Mouse (Mus musculus) layer of hippocampus, postnatal 10 days (tissue): ENCODE measurements around the gene Hmgb1. TPM values are rescaled to one million over a fixed set of nuclear protein-coding genes. Genes with fewer than 3 reads are reported as not detected.

Source experiments
- DNase-seq, 2 experiments: peaks; one replicate each; pipeline ENCODE4 v3.0.0; 2021; ENCODE audit warnings: low spot score in 2 of 2
- total RNA-seq, 2 experiments: library from RNA; stranded (reverse); gene quantifications; 2 replicates each; pipeline ENCODE4 v1.2.3; 2021

Gene Hmgb1
- total RNA-seq, 2 experiments from 2014 or later = 209 to 222 TPM

DNA sequence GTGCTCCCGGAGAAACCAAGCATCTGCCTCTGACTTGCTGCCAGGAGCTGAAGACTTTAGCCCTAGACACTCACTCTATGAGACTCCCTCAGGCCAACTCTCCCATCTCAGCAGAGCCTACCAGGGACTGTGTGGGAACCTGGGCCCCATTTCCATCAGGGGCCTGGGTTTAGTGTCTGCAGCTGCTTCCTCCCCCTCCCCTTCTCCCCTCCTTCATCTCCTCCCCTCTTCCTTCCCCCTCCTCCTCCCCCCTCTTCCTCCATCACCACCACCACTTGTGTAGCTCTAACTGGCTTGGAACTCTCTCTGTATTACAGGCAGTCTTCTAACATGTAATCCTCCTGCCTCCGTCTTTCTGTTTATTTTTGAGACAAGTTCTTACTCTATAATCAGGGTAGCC is 154.2 kb downstream of the Hmgb1 start:
- no peak for DNase-seq

DNA sequence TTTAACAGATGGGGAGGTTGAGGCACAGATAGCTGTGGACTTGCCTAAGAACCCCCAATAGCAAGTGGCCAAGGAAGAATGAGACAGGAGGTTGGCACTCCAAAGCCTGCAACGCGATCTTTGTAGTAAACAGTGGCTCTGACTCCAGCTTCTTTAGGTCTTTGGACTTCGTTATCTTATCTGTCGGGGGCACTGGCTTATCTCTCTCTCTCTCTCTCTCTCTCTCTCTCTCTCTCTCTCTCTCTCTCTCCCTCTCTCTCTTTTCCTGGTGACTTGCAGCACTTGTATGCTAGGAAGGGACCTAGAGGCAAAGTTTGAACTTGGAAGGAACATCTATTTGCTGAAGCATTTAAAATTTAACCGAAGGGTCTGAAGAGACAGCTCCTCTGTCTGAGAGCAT is 155.9 kb downstream of the Hmgb1 start:
- no peak for DNase-seq

DNA sequence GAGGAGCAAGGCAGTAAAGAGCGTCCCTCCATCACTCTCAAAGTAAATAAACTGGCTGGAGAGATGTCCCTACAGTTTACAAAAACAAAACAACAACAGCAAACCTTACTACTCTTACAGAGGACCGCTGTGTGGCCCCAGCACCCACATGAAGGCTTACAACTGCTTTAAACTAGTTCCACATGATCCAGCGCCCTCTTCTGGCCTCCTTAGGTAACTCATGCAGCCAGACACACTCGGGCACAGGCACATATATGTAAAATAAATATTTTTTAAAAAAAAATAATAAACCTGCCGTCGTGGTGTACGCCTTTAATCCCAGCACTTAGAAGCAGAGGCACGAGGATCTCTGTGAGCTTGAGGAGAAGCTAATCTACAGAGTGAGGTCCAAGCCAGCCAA is 156.9 kb downstream of the Hmgb1 start:
- DNase-seq = no peak

DNA sequence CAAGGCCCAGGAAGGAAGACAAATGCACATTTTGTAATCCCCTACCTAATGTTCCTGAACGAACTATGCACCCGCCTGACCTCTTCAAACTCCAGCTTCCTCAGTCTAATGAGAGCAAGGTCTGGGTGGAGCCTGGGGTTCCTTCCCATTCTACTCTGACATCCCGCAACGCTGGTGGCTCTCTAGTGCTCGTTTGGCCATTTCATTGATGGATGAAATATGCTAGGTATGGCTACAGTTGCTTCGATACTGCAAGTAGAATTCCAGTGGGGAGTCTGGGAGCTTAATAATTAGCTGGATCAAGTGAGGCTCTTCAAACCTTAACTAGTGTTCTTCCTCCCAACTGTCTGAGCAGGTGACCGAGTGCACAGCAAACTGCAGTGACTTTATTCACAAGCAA is 163.2 kb downstream of the Hmgb1 start:
- DNase-seq = no peak

DNA sequence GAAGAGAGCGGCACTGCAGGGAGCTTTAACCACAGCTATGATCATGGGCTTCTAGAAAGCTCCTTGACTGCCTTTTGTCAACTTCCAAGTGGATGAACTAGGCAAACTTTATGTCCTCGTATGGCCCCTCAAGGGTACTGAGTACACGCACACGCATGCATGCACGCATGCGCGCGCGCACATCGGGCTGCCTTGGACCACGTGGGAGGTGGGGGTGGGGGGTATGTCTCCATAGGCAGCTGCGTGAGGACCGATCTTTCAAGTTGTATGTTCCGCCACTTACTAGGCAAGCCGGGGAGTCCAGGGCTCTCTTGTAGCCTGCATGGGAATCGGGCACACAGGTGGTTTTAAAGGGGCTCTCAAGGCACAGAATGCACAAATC is 163.6 kb downstream of the Hmgb1 start:
- DNase-seq = no peak

DNA sequence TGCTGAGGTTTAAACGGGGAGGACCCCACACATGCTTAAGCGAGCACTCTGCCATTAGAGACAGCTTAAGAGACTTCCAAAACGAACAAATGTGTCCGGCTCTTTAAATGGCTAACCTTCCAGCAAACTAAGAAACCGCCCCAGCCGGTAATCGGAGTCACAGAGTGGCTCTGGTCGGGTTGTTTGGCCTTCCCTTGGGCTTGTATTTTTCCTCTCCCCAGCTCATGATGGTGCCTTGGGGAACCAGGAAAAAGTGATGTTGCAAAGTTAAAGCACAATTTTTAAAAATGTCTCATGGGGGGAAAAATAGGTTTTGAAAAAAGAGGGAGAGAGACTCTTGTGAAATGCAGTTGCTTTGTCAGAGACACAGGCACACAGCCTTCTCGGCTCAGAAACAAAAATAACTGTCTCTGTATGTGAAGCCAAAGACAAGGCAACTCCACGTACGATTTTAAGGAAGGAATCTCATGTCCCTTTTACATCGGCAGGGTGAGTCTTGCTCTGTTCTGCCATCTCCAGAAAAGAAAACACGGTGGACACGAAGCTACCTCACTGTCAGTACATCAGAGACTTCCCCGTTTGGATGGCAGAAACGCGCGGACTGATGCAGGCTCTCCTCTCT is 164.1 kb downstream of the Hmgb1 start:
- no peak for DNase-seq

DNA sequence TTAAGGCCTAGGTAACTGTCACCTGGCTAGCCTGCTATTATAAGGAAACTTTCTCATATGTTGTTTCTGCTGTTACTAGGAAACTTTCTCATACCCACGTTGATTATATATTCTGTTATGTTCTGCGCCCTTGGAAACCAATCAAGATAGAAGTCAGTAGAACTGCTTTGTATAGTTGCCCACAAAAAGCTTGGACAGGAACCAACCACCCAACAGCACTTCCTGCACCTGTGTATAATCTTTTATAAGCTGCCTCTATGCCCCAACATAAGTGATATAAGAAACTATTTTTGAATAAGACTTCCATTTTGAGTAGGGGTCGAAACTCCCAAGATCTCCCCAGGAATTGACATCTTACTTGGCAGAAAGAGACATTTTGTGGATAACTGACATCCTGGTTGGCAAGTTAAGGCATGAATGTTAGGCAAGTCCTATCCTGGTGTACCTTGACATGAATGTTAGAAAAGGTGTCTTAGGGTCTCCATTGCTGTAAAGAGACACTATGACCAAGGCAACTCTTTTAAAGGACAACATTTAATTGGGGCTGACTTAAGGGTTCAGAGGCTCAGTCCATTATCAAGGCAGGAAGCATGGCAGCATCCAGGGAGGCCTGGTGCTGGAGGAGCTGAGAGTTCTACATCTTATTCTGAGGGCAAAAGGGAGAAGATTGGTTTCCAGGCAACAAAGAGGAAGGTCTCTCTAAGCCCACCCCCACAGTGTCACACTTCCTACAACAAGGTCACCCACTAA is 166.4 kb downstream of the Hmgb1 start:
- DNase-seq = no peak

DNA sequence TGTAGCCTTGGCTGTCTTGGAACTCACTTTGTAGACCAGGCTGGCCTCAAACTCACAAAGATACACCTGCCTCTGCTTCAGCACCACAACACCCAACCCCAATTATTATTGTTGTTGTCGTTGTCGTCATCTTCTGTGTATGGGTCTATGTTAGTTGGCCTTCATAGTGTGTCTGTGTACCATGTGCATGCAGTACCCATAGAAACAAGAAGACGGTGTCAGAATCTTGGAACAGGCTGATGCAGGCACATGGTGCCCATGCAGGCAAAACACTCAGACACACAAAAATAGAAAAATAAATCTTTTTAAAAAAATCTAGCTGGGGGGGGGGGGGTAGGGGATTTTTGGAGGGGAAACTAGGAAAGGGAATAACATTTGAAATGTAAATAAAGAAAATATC is 167.1 kb downstream of the Hmgb1 start:
- DNase-seq = no peak

DNA sequence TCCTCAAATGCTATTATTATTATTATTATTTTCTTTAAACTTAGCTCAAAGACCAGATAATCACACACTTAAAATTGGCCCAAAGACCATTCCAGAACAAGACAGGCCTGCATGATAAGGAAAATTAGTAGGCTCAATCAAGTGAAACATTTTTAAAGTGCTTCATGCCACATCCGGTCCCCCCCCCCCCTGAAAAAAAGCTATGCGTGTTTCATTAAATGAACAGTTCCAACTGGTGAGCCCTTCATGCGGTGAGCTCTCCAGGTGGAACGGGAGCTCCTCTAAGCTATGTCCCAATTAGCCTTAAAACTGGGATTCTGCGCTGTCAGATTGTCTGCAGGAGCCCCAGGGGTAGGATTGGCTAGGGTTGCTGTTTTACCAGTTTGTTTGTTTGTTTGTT is 168.0 kb downstream of the Hmgb1 start:
- DNase-seq = no peak

DNA sequence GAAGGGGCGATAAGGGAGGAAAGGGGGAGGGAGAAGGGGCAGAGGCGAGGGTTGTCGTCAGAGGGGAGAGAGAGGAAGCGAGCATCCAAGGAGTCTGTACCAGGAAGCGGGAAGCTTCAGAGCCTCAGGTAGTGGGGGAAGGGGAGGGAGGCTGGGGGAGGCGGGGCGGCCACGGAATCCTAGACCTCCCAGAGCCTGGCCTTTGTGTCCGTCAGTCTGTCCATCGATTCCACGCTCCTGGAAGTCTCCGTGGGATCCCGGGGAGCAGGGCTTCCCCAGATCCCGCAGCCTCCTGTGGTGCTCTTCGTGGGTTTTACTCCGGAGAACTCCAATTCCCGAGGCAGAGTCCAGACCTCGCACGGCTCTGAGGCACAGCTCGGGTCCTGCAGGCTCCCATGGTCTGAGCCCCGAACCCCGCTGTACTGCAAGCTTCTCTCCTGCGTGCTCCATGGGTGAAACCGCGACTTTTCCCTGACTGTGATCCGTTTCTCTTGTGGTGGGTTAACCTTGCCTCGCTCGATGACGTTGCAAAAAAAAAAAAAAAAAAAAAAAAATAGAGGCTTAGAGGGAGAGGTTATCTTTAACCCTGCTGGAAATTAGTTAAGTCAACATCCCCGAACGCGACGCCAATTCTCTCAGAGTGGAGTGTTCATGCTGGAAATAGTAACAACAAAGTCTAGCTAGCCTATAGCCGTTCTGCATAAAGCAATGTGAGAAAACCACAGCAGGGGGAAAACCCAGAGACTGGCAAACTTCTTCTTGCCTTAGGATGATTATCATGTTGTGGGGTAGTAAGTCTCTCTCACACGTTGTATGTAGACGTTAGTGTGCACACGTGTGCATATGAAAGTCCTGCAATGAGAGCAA is 168.7 kb downstream of the Hmgb1 start:
- no peak for DNase-seq

DNA sequence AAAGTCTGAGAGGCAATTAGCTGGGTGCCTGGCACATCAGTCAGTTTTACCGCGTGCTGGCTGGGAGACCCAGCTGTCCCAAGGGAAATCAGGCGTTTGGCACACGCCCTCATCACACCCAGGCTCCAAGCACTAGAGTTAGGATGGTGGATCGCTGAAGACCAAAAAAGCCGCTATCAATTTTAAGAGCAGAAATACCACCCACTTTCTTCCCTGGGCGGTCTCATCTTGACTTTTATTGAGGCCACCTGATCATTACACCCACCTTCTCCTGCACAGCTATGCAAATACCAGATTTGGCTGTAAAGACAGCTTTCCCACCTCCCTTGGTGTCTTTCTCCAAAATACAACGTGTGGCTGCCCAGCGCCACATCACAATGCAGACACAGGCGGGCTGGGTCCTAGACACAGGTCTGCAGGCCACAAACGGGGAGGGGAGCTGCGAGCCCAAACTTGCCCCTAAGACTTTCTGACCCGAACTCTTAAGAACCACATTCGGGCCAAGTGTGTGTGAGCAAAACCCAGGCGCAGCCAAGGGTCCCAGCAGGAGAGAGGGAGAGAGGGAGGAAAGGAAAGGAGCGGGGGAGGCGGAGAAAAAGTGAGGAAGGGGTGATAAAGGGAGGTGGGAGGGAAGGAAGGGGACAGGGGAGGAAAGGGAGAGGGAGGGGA is 169.6 kb downstream of the Hmgb1 start:
- DNase-seq = no peak

DNA sequence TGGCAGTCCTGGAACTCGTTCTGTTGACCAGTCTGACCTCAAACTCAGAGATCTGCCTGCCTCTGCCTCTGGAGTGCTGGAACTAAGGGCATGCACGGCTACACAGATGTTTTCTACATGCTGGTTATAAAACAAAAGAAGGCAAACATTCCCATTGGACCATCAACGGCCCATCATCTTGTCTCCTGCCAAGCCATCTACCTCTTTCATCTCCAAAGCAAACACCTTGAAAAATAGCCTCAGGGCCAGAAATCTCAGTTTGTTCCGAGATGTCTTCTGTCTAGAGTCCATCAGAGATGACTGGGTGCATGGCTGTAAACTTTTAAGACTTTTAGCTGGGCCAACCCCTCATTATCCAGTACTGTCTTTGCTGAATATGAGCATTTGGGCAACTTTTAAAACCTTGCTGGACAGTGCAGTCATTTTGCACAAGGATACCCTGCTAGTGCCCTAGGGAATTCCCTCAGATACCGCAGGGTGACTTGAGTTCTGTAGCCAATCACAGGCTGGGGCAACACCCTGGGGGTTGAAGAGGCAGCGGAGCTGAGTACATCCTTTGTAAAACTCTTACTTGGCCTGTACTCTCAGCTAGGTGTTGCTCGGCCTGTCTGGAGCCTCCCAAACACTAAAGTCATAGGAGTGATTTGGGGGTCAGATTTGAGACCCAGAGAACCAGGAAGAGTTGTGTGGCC is 170.3 kb downstream of the Hmgb1 start:
- DNase-seq = no peak

DNA sequence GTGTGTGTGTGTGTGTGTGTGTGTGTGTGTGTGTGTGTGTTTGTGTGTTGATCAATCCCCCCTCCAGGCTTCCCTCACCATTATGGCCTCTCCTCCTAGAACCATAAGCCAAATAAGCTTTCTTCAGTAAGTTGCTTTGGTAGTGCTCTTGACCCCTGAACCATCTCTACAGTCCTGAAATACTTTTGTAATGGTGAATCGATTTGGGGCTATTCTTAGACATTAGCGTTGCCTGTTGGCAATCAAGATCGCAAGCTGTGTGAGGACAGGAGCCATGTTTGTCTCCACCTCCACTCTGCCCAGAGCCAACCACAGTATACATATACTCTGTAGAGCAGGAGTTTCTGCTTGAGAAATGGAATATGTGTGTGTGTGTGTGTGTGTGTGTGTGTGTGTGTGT is 175.2 kb downstream of the Hmgb1 start:
- DNase-seq = no peak

DNA sequence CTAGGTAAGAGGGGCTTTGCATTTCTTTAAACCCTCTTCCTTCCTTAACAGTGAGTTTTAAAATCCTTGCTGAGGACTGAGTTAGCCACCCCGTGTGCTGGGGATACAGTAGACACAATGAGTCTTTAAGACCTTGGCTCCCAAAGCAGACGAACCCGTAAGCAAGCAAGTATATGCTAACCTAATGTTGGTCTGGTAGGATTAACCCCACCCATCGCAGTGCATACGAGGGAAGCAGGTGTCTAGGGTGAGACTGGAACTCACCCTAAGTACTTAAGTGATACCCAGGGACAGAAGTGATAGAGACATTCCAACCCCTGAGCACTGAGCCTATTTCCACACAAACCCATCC is 177.0 kb downstream of the Hmgb1 start:
- no peak for DNase-seq

DNA sequence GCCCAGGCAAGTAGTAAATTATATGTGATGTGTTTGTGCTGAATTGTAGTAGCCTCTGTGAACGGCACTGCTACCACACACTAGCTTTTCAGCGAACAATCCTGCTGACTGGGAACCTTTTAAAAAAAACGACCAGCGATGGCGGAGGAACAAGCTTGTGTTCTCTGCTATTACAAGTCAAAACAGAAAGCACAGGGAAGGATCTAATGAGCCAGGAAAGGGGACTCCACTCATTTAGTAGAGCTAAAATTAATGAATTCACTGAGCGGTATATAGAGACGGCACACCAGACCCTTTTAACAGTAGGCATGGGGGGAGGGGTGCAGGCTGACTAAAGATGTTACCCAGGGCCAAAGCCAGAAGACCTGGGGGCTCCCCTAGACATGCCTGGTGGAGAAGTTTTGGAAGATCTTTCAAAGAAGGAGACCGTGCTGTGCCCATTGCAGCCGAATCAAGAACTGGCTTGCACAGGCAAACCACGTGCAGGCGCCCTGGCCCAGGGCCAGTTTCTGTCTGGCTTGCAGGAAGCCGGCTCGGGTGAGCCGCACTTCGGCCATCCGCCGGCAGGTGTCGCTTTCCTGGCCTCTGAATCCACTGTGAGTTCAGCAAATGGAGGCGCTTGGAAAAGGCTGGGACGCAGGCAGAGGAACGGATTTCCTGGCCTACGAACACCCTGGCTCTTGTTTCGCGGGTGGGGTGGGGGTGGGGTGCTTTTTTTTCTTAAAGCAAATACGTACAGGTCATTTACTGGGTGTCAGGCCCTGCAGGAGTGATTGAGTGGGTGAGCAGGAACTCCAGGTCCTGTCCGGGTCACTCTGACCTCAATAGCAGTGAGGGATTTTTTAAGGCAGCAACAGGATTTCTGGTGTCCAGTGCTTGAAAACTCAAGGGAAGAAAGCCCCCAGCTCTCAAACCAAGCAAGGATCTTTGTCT is 177.7 kb downstream of the Hmgb1 start:
- DNase-seq = peak; percentile 100

DNA sequence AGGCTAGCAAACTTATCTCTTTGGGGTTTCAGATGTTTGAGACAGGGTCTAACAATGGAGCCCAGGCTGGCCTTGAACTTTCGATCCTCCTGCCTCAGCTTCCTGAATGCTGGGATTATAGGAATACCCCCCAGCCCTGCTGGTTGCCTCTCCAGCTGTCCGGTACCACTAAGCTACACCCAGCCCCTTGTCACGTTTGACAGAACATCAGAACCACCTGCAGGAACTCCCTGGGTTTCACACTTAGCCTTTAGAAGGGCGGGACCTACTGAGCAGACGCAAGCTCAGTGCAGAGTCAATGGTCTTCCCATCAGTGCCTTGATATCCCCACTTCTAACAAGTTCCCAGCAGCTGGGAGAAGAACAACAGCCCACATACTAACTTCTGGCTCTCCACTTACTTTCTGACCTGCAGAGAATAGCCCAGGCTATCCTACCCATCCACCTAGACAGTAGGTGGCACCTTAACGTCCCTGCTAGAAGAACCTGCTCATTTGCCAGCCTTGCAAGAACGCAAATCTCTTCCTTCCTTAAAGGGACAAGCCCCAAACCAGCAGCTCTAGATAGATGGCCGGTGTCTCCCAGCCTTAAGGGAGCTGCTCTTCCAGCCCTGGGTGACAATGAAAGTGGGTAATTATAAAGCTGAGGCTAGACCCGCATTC is 178.5 kb downstream of the Hmgb1 start:
- peak in 1 of 2 experiments; percentile 28 for DNase-seq

DNA sequence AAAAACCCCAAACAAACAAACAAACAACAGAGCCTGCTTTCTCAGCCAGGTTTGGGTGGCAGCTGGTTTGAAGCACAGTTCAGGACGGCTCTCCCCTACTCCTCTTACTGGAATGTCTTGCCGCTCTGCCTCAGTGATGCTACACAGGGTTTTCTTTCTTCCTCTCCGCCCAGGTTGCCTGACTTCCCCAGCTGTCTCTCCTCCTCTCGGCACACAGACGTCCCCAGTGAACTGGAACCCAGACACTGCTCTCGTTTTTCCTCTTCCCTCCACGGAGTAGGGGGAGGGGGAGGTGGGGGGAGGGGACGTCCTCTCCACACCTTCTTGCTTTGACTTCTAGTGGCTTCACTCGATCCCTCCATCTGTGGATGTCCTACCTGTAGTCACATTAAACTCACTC is 179.2 kb downstream of the Hmgb1 start:
- no peak for DNase-seq

DNA sequence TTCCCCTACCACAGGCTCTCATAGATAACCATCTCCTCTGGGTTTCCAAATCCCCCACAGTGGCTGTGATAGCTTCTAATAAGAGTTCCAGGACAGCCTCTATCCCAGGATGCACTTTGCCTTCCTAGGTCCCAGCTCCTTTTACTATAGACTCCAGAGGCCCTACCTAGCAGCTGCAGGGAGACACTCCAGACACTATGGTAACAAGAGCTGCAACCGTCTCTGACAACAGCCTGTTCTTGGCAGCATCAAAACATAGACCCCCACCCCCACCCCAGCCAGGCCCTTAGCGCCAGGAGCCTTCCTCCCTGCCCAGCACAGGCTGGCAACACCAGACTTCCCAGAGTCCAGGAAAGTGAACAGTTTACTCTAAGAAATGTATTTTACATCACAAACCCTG is 181.2 kb downstream of the Hmgb1 start:
- DNase-seq = no peak

DNA sequence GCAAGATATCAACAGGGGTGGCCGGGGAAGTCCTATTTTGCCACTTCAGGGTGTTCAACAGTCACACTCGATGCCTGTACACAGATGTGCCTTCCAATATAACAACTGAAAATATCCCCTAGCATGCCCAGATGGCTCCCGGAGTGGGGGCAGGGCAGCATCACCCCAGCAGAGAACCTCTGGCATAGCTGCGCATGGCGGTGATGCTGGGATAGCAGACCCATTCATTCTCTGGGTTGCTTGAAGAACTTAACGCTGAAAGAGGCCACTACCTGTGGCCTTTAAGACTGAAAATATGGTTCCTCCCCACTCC is 181.5 kb downstream of the Hmgb1 start:
- no peak for DNase-seq
